Mouse (Mus musculus) retina, postnatal 1 day (tissue): ENCODE data around the gene Myh9.

Experiments used
- DNase-seq: peaks from one replicate; pipeline ENCODE4 v3.0.0-alpha.2; 2012

Myh9 gene

DNA sequence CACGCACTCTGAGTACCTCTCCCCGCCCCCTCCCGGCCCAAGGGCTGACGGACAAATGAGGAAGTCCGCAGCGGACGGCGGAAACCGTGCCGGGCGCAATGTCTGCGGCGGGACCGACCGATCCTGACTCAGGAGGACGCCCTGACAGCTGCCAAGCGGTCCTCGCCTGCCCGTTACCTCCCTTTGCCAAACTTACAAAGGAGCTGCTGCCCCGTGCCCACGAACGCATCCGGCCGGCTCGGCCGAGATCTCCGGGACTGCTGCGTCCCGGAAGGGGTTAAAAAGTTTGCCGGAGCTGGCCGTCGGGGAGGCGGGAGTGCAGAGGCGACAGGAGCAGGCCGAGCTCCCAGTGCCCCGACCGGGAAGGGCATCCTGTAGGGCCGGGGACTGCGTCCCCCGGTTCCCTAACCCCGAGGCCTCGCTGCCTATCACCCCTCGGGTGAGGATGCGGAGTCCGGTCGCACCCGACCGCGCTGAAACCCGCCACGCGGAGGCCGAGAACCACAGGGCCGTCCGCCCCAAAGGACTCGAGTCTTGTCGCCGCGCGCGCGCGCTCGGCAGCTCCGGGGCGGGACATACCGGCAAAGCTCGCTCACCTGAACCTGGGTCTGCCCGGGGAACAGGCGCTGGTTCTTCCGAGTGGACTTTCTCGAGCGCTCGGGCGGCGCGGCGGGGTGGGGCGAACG, 471 bp downstream of the Myh9 start:
- peak; percentile 71 for DNase-seq

DNA sequence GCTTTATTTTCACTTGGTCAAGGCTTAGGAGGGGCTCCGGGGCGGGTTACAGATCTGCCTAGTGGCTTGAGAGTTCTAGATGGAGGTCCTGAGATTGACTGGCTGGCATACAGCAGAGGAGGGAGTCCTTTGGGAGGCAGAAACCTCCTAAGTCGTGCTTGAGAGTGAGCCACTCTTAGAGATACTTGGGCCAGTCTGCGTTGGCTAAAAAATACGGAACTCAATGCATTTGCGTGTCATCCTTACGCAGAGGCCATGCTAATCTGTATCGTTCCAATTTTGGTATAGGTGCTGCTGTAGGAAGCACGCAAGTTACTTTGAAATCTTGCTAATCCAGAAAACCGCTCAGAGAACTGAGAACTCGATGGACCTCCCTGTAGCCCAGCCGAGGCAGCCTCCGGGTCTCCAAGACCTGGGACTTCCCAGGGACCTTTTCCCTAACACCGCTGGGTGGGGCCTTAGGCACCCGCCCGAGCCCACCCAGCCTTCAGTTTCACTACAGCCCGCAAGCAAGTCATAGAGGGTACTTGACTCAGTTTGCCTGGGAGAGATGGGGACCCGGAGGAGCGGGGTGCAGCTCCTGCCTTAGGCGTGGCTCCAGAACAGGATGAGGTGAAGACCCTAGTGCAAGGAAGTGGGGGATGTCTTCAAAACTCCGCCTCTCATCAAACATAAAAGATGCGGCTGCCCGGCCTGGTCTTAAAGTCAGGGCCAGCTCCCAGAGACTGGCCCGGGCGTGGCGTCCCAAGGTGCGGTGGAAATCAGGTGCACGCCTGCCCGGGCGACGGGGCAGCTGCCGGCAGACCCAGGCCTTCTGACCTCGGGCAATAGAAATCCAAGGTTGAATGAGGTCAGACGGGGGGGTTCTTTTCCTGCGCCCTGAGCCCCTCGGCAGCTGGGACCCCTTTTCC, 1.3 kb downstream of the Myh9 start:
- no peak for DNase-seq

DNA sequence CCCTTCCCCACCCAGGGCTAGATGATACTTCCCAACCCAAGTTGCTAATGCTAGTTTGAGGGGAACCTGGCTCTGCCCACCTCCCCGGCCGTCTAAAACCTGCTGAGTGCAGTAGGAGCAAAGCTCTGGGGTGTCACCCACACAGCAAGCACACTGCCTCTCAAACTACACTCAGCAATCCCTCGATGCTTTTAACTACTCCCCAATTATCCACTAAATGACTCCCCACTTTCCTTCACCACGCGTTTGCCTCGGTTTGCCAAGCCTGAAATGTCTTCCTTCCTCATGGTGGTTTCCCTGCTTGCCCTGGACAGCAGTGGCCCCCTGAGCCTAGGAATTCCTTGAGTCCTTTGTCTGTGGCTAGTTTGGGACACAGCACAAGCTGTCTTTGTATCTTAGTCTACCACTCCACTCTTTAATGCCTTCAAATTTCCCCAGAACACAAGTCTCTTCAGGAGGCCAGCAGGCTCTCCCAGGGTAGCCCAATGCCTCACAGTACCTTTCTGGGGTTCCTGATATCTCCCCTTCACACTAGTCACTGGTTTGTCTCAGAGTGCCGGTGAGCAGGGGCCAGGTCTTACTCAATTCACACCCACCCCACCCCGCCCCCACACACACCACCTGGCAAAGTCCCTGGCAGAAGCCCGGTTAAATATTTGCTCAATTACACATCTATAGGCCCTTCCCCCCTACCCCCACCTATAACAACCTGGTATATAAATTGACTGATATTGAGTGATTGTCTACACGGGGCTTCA, 2.3 kb downstream of the Myh9 start:
- DNase-seq: no peak

DNA sequence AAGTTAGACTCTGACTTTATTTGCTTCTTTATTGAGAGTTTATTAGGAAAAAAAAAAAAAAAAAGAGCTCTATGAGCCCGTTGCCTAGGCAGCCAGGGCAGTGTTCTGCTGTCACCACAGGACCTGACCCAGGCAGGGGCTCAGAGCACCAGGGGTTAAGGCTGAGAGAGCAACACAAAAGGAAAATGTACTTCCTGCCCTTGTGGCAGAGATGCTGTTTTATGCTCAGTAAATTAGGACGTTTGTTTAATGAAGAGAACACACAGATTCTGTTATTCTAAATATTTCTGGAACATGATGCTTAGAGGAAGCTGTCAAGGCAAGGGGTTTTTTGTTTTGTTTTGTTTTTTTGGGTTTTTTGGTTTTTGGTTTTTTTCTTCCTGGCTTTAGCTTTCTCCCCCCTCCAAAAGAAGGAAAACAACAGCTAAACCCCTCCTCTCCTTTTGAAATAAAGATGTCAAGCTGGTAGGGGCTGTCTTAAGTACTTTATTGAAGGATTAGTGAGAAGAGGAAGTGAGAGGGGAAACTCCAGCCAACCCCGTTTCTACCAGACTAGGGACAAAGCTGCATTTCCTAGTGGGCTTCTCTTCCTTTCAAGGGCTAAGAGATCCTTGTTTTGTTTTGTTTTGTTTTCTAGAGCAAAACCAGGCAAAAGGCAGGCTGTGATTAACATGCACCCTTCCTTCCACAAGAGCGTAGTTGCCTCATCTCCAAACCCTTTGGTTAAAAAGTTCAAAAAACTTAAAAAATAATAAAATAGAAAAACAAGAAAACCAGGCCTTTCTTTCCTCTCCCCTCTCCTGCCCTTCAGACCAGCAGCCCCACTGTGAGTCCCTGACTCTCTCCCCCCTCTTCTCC, 3.2 kb downstream of the Myh9 start:
- DNase-seq: no peak

DNA sequence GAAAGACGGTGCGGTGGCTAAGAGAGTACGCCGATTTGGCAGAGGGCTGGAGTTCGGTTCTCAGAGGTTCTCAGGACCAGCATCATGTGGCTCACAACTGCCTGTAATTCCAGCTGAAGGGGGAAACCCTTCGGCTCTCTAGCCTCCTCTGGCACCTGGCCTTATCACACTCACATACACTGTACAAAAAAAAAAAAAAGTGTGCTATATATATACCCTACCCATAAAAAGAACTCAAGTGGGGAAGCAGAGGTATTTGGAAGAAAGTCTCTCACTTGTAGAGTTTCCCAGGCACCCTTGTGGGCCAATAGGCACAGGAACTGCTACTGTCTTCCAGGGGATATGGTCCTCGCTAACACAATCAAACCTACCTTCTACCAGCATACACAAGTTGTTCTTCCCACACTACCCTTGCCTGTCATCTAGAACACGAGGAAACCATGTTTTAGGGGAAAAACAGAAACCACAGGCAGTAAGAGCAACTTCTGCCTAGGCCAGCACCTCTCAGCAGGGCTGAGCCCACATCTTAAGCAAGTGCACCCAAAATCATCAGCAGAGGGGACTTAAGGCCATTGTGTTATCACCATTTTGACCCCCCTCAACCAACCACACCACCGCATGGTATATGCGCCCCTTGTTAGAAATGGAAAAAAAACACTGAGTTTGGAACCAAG, 4.4 kb downstream of the Myh9 start:
- no peak for DNase-seq

DNA sequence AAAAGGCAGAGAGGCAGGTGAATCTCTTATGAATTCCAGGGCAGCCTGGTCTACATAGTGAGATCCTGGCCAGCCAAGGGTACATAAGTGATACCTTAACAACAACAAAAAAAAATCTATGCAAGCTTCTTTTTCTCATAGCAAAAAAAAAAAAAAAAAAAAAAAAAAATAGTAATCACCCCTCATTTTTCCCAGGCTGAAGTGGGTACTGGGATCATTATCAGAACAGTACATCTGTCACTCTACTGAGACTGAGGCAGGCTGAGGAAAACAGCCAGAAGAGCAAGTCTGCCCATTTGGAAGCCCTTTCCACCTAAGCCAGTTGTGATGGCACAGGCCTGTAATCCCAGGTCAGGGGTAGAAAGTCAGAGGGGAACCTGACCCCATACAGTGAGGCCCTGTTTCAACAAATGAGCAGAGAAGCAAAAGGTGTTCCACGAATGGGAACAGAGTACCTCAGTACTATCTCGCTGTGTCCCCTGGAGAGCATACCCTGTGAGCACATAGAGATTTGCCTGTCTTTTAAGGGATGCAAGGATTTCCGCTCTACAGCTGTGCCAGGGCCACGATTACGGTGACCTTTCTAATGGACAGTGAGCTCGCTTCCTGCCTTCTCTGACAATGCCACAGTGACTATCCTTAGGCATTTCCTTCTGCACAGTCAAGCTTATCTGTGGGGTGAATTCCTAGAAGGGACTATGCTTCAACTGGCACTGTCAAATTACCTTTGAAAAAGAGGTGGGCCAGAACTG, 5.1 kb downstream of the Myh9 start:
- DNase-seq: no peak

DNA sequence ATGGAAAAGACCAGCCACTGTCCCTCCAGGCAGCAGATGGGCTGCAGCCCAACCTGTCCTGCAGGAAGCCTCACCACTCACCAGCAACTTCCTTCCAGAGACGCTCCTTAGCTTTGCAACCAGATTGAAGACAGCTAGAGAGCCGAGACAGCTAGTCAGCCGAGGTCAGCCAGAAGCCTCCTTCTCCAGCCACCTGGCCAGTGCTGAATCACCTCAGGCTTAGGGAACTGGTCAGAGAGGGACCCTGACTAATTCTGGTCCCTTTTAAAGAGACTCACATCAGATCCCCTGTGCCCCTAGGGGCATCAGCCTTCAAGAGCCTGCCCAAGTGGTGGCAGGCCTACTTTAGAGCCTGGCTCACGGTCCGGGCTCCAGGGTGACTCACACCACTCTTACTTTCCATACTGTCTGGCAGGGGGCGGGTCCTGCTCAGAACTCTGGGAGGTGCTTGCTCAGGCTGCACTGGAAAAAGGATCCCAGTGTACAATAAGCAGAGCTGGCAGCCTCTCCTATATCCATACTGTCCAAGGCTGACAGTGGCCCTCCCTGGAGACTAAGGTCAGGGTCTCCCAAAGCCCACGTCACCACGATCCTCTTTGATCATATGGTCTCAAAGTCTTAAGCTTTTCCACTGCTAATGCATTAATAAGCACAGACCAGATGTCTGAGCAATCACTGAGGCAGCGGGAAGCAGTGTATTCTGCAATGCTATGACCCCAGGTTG, 5.9 kb downstream of the Myh9 start:
- no peak for DNase-seq

DNA sequence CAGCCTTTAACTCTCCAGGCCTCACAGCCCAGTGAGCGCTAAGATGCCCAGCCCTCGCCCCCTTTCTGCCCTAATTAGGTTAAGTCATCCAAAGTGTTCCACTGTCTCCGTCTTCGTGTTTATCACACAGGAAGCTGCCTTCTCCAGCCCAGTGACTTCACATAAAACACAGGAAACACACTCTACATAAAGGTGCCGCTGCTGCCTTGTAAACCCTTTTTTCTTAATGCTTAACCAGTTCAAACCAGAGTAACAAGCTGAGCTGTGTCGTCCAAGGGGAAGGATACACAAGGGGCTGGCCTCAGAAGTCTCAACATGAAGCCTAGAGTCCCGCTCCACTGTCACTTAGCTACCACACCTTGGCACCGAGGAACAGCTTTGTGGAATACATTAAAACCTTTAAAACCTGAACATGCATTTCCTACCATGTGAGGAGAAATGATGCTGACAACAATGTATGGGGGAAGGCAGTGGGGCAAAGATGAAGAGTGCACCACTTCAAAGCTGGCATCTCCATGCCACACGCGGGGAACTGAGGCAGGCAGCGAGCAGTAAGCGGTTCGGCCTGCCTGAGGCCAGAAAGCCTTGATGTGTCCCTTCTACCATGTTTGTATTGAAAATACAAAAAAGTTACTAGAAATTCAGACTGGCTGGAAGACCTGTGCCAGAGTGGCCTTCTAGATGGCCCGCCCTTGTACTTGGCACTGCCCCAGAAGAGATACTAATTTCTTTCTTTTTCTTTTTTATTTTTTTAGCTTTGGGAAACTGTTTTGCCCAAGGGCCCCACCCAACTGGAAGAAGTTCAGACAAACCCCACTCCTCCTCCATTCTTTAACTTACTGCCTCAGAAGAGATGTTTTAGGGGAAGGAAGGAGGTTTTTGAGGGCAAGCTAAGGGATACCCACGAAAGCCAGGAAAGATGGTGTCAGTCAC, 7.4 kb downstream of the Myh9 start:
- no peak for DNase-seq

DNA sequence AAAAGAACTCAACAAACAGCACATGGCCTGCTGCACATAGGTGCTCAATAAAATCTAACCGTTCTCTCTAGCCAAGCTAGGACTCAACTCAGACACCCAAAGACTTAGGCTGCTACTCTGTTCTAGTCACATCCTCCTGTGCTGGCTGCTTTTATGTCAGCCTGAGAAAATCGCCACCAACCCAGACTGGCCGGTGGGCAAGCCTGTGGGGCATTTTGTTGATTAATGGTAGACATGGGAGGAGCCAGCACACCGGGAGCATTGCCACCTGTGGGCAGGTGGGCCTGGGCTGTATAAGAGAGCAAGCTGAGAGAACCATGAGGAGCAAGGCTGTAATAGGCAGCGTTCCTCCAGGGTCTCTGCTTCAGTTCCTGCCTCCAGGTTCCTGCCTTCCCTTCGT, 8.2 kb downstream of the Myh9 start:
- no peak for DNase-seq

DNA sequence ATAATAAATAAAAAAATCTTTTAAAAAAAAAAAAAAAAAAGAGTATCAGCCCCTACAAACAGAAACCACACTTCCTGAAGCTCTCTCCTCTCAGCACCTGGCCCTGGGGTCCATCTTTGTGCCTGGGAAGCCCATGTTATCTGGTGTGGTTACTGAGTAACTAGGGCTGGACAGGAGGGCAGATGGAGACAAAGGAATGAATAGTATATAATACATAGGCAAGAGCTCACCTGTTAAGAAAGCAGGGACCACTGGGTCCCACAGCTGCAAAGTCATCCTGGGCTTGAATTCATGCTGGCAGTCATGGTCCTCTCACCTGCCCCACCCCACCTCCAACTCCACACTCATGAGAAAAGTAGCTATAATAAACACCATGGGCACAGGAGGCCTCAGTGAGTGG, 8.9 kb downstream of the Myh9 start:
- DNase-seq: no peak

DNA sequence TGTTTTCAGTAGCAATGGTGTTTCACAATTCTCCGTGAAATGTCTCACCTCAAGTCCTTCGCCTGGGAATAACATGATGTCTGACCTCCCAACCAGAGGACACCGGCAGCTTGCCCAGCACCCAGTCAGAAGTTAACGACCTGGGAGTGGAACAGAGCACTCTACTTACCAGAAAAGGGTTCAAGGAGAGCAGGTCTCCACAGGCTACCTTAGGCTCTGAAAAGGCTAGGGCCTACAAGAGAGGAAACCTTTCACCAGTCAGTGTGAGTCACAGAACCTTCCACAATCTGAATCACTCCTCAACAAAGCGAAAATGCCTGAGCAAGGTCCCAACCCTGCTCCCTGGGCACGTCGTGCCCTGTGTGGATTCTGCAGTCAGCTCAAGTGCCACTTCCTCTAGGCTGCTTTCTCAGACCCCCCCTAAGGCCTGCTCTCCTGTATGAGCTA, 9.5 kb downstream of the Myh9 start:
- DNase-seq: no peak

DNA sequence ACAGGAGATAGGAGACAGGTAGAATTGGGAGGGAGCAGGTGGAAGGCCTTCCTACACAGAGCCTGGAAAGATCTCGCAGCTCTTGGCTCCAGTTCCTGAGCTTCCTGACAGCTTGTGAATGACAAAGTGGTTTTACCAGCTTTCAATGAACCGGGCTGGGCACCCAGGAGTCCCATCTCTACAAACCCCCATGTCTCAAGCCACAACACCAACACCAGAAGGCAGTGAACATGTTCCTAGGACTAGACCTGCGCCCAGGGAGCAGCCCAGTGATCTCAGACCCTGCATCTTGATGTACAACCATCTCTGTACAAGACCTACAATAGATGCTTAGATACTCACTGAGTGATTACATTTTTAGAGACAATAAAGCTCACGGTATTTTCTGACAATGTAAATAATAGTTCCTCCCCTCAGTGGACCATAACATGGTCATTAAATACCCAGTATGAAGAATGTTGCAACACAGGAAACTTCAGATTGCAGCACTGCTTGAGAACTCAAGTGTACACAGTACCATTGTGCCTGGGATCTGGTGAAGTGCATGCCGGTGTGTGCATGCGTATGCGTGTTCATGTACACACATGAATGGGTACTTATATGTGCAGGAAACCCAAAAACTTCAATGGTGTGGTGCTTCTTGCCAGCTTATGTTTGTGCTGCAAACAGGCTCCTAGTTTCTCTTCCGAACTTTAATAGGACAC, 10.1 kb downstream of the Myh9 start:
- no peak for DNase-seq

DNA sequence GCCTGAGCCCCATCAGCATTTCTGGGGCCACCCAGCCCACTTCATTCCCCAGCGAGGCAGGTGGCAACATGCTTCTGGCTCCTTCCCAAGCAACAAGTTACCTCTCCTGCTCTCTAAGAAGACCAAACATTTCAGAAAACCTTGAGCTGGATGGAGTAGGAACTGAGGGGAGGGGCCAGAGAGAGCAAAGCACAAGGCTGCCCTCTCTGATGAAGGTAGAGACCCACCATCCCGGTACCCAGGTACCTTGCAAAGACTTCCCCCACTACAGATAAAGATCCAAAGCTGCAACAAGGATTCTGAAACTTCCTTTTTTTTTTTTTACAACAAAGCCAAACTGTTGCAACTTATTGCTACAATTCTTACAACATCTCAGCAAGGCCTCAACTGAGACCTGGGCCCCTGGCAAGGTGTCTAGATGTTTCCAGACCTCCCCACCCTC, 10.8 kb downstream of the Myh9 start:
- DNase-seq: no peak

DNA sequence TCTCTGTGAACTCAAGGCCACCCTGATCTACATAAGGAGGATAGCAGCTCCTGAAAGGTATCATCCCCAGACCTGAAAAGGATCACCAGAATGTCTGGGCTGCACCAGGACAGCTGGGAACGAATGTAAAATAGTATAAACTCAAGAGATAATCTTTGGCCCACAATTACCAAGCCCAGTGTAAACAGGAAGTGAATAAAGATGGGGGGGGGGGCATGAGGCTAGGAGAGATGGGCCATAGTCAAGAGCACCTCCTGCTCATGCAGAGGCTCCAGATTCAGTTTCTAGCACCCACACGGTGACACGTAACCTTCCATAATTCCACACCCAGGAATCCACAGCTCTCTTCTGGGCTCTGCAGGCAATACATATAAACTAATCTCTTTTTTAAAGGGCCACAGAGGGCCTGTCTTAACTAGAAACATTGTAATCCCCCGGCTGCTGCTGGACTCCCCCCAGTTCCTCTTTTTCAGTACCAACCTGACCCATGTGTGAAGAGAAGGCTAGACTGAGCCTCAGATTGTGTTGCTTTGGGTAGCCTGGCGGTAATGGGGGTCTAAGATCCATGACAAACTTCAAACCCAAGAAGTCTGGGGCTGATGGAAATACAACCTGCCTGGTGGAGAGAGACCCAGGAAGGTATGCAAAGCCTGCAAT, 11.4 kb downstream of the Myh9 start:
- DNase-seq: no peak

DNA sequence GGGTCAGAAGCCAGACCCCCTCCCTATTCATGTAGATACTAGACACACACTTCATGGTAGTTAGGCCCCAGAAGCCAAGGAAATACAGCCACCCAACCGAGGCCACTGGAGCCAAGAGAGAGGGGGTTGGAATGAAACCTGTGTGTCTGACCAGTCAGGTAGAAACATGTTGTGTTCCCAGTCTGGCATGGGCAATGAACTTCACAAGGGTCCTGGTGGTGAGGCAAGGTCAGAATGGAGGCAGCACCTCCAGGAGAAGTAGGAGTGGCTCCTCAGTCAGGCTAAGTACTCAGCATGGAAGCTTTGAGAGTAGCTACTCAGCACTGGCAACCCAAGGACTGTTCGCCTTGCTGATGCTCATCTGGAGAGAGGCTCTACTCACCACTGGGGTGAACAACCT, 12.4 kb downstream of the Myh9 start:
- no peak for DNase-seq

DNA sequence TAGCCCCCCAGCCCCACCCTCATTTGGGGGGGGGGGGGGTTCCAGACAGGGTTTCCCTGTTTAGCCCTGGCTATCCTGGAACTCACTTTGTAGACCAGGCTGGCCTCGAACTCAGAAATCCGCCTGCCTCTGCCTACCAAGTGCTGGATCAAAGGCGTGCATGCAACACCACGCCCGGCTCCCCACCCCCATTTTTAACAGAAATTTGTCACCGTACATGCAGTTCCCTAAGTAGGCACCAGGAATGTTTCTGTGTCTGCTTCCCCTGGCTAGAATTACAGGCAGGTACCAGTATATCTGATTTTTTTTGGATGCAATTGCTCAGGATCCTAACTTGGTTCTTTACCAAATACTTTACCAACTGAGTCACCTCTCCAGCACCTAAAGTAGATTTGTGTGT, 13.1 kb downstream of the Myh9 start:
- DNase-seq: no peak

DNA sequence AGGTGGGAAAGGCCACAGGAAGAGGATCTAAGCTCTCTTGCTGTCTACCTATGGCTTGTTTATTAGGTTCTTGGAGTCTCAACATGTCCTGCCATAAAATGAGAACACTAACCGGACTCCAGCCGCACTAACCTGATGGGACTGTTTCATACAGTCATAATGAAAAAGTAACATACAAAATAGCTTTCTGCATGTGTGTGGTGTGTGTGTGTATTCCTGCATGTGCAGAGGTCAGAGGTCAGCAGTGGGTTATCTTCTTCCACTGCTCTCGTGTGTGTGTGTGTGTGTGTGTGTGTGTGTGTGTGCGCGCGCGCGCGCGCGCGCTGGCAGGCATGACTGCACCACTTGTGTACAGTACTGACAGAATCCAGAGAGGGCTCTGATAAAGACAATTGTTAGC, 13.7 kb downstream of the Myh9 start:
- DNase-seq: no peak

DNA sequence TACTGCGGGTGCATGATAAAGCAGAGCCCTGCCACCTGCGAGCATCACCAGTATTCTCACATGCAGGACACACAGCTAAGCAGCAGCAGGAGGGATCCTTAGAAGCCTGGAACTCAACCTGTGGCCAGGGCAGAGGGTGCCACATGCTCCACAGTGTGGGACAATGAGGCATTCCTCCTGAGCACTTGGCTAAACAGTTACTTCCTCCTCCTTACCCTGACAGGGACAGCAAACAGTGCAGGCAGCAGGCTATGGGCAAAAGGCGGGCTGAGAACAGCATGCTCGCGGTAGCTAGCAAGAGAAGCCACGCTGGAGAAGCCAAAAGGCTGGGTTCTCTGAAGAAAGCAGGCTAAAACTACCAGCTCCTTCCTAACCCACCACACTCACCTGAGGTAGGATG, 14.2 kb downstream of the Myh9 start:
- DNase-seq: no peak
